Mouse (Mus musculus) inflammation-experienced regulatory T-cells (primary cell): ENCODE measurements around the gene Foxd1. TPM values are rescaled to one million over a fixed set of nuclear protein-coding genes. Genes with fewer than 3 reads are reported as not detected.

ENCODE experiments used
- polyA plus RNA-seq, 2 experiments: library from polyadenylated mRNA; unstranded; fragments of 100-300 nt; shearing (Covaris generic); gene quantifications; one replicate each; pipeline ENCODE4 v1.2.1; 2017

The Foxd1 gene
- under 1 TPM; 0.08 to 0.31 TPM for polyA plus RNA-seq

GRCm38 (mm10) chr13:98354090-98354801 is at the start of gene Foxd1:
Gene Foxd1 (plus strand): TSS chr13:98354242.

GRCm38 (mm10) chr13:98316480-98317245 is 37.4 kb upstream of the Foxd1 start, which contains the start of gene Btf3:
Gene Btf3 (minus strand): TSS chr13:98317006.

Other genes starting within 250 kb of the Foxd1 start
- gene Arhgef28, start 147.8 kb upstream of the Foxd1 start, polyA plus RNA-seq = under 1 TPM; 0.28 to 0.76 TPM
- 10 to 100 TPM; 33.0 to 42.4 TPM for gene Utp15, start 91.2 kb upstream of the Foxd1 start, polyA plus RNA-seq
- gene Ankra2, start 91.2 kb upstream of the Foxd1 start, polyA plus RNA-seq = 10 to 100 TPM; 44.1 to 49.5 TPM
- gene Gm21976, start 74.4 kb upstream of the Foxd1 start, polyA plus RNA-seq = not detected
- gene Btf3, start 37.2 kb upstream of the Foxd1 start, polyA plus RNA-seq = 100 to 1,000 TPM; 553 to 559 TPM
- gene Gm10320, start 137.8 kb downstream of the Foxd1 start, polyA plus RNA-seq = 1 to 10 TPM in 1 of 2 experiments, under 1 TPM in 1; 0.55 to 1.2 TPM